Mouse (Mus musculus): ENCODE data around the gene E4f1.

GRCm38 (mm10) chr17:24423114-24423513 is 47.0 kb downstream of the E4f1 start:
- no peak for TF ChIP-seq CTCF (IDR thresholded peaks at IDR 0.05; ENCODE audit: insufficient read depth, low read depth, low read length)
- no peak for TF ChIP-seq POLR2A (IDR thresholded peaks at IDR 0.05; ENCODE audit: insufficient read depth, low read depth, low read length)

Data from olfactory bulb, adult 2 months (tissue).